Mouse (Mus musculus) CH12.LX (cell line): ENCODE measurements around the gene Slc47a2.

Experiments used
- CTCF ChIP-seq, 2 experiments: IDR thresholded peaks in 1 of 2; conservative IDR thresholded peaks in 1 of 2; 2 replicates each; pipeline ENCODE4 v1.5.1; 2011 to 2012; ENCODE audit warnings: low read depth in 2 of 2, low read length in 2 of 2, improper control_type of control experiment in 1 of 2, inconsistent platforms in 1 of 2, mild to moderate bottlenecking in 1 of 2, moderate library complexity in 1 of 2
- EP300 ChIP-seq: IDR thresholded peaks from 2 replicates; pipeline ENCODE4 v1.6.1; 2011; ENCODE audit warnings: low read length, improper control_type of control experiment
- MEF2A ChIP-seq: IDR thresholded peaks from 2 replicates; pipeline ENCODE4 v1.6.1; 2014; ENCODE audit warnings: low read depth, mild to moderate bottlenecking, inconsistent platforms, low read length, improper control_type of control experiment, borderline replicate concordance
- MYC ChIP-seq: IDR thresholded peaks from 2 replicates; pipeline ENCODE4 v1.6.1; 2011; ENCODE audit warnings: low read depth, mild to moderate bottlenecking, improper control_type of control experiment, low read length
- POLR2A ChIP-seq: IDR thresholded peaks from 2 replicates; pipeline ENCODE4 v1.6.1; 2011; ENCODE audit warnings: low read depth, mild to moderate bottlenecking, improper control_type of control experiment, low read length
- POLR2AphosphoS2 ChIP-seq: IDR thresholded peaks from 2 replicates; pipeline ENCODE4 v1.6.1; 2011; ENCODE audit warnings: low read depth, low read length, improper control_type of control experiment
- TCF12 ChIP-seq: IDR thresholded peaks from 2 replicates; pipeline ENCODE4 v1.6.1; 2014; ENCODE audit warnings: low read depth, mild to moderate bottlenecking, inconsistent platforms, low read length, improper control_type of control experiment
- USF1 ChIP-seq: IDR thresholded peaks from 2 replicates; pipeline ENCODE4 v1.6.1; 2014; ENCODE audit warnings: low read depth, mild to moderate bottlenecking, inconsistent platforms, low read length, improper control_type of control experiment

DNA sequence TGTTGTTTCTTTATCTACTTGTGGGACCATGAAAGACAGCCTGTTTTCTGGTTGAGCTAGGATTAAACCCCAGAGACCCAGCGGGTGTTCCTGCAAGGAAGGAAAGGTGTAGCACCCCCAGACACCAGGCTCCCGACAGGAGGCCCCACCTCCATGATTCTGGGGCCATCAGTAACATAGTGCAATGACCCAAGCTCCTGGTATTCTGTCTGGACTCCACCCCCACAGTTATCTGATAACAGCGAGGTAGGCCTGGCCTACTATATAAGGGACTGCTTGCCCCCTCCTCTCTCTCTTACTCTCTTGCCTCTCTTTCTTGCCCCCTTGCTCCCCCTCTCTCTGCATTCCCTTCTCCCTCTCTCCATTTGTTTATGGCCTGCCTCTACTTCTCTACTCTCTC lies 42.5 kb downstream of the Slc47a2 start:
- TF ChIP-seq POLR2AphosphoS2 (no peak), USF1 (no peak), MEF2A (no peak), CTCF (conservative IDR thresholded peaks at IDR 0.05 in 1 of 2, IDR thresholded peaks at IDR 0.05 in 1 of 2; ENCODE audit: low read depth in 2 of 2, low read length in 2 of 2) (no peak), TCF12 (no peak), EP300 (no peak), POLR2A (no peak), MYC (no peak)
